Mouse (Mus musculus) stomach, embryonic 15.5 days (tissue): ENCODE data around the gene A630001G21Rik. TPM values are rescaled to one million over a fixed set of nuclear protein-coding genes. Genes with fewer than 3 reads are reported as not detected.
"Not testable (repeated sequence)": the region's sequence is repeated elsewhere in the genome, so short reads cannot be mapped to it uniquely, and the experiment has no call there.

Experiments
- ATAC-seq: fragments of 200-750 bp; cut with Nextera tagmentation; 2 replicates; pipeline ENCODE4 v1.8.0; 2017; ENCODE audit warnings: low read depth, moderate number of reproducible peaks, moderate TSS enrichment; ENCODE audit not compliant: insufficient read depth, low FRiP score
- H3K27ac ChIP-seq: fragments of 300-500 bp; sonication (generic); 2 replicates; pipeline ENCODE4 v1.5.1; 2015; ENCODE audit warnings: mild to moderate bottlenecking, inconsistent platforms
- H3K27me3 ChIP-seq: fragments of 300-500 bp; sonication (generic); replicated peaks from 2 replicates; pipeline ENCODE4 v1.6.1; 2015; ENCODE audit warnings: inconsistent platforms
- H3K36me3 ChIP-seq: fragments of 300-500 bp; sonication (generic); 2 replicates; pipeline ENCODE4 v1.6.1; 2015; ENCODE audit warnings: inconsistent platforms
- H3K4me1 ChIP-seq: fragments of 300-500 bp; sonication (generic); 2 replicates; pipeline ENCODE4 v1.6.1; 2015; ENCODE audit warnings: inconsistent platforms
- H3K4me2 ChIP-seq: fragments of 300-500 bp; sonication (generic); 2 replicates; pipeline ENCODE4 v1.6.1; 2015; ENCODE audit warnings: mild to moderate bottlenecking, inconsistent platforms
- H3K4me3 ChIP-seq: fragments of 300-500 bp; sonication (generic); replicated peaks from 2 replicates; pipeline ENCODE4 v1.5.1; 2015; ENCODE audit warnings: inconsistent platforms
- H3K9ac ChIP-seq: fragments of 300-500 bp; sonication (generic); 2 replicates; pipeline ENCODE4 v1.6.1; 2015; ENCODE audit warnings: inconsistent platforms
- H3K9me3 ChIP-seq: fragments of 300-500 bp; sonication (generic); 2 replicates; pipeline ENCODE4 v1.6.1; 2016; ENCODE audit warnings: inconsistent platforms
- WGBS: fragments of 180-500 bp; shearing (Covaris S2); methylation state at CpG from one replicate; pipeline ENCODE4 v1.1.7; 2015; 5-methylcytosine and 5-hydroxymethylcytosine counted together
- polyA plus RNA-seq: library from polyadenylated mRNA; unstranded; fragments of >200 nt; fragmentation: Nextera tagmentation; extraction: Ambion mirVana; gene quantifications from 2 replicates; pipeline ENCODE4 v1.2.1, GENCODE M21; 2015

The A630001G21Rik gene
- polyA plus RNA-seq: 1.4 and 1.7 TPM in 2 replicates

GRCm38 (mm10) chr1:85778436-85778835 is at the start of gene A630001G21Rik:
TSS of gene A630001G21Rik (minus strand) at chr1:85778643.
- Histone ChIP-seq H3K36me3 (no peaks in the 10 kb centered on the region), H3K27ac (no peak within 1 kb of the TSS), H3K4me1 (0 out of 2 replicates have a peak, but pooled peaks cover 4% of the 10 kb centered on the region), H3K9me3 (no peaks in the 10 kb centered on the region), H3K4me3 (no peak within 1 kb of the TSS), H3K4me2 (no peak within 1 kb of the TSS), H3K27me3 (no peaks in the 10 kb centered on the region), H3K9ac (no peak within 1 kb of the TSS)
- 81% methylated on average over 4 of the region's 4 CpGs for WGBS
- ATAC-seq: no peak

GRCm38 (mm10) chr1:85827166-85827565 is 48.7 kb upstream of the A630001G21Rik start:
- Histone ChIP-seq H3K4me3 (no peak overlapping the region), H3K9me3 (no peaks in the 10 kb centered on the region), H3K27ac (no peak overlapping the region), H3K4me2 (no peak overlapping the region), H3K9ac (no peak overlapping the region), H3K27me3 (no peaks in the 10 kb centered on the region), H3K36me3 (peaks cover 10% of the 10 kb centered on the region; the same call in 1 of the 2 replicates), H3K4me1 (no peaks in the 10 kb centered on the region)
- ATAC-seq: no peak
- 60% methylated on average over 5 of the region's 5 CpGs for WGBS

DNA sequence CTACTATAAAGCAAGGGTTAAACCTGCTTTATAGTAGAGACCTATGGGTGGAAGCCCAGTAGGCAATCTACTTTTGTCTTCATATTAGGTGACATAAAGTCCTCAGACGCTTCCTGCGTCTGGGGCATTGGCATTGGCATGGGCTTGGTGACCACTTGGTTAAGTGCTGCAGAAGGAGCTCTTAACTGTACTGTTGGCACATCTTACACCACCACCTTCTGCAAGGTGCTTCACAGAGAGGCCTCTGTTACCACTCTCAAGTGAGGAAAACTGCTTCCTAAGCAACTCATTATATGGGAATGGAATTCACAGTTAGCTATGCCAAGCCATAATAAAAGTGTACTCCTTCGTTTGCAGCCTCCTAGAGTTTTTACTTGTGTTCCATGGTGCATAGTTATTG is 46.5 kb upstream of the A630001G21Rik start:
- no peak for ATAC-seq
- H3K36me3 ChIP-seq: peaks cover 19% of the 10 kb centered on the region; the same call in 1 of the 2 replicates
- no peak overlapping the region for H3K9ac ChIP-seq
- H3K27me3 ChIP-seq: no peaks in the 10 kb centered on the region
- H3K4me1 ChIP-seq: no peaks in the 10 kb centered on the region
- H3K9me3 ChIP-seq: no peaks in the 10 kb centered on the region
- H3K27ac ChIP-seq: no peak overlapping the region
- H3K4me3 ChIP-seq: no peak overlapping the region
- H3K4me2 ChIP-seq: no peak overlapping the region
- WGBS: 86% methylated on average over 3 of the region's 3 CpGs

DNA sequence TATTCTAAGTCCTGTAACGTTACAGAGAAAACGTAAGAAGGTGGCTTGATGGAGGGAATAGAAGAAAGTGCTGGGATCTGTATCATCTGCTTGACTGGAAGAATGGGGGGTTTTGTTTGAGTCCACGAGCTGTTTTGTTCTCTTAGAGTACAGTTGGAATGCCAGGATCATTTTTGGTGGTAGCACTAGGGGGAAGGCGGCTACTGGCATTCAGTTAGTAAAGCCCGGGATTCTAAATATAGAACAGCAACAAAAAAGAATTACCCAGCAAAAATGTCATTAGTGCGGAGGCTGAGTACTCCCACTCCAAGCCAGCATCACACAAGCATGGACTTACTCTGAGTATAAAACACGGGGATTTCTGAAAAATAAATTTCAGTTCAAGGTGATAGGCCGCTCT is 43.8 kb upstream of the A630001G21Rik start:
- H3K4me1 ChIP-seq: no peaks in the 10 kb centered on the region
- H3K36me3 ChIP-seq: peaks cover 29% of the 10 kb centered on the region
- ATAC-seq: no peak
- no peak overlapping the region for H3K27ac ChIP-seq
- no peaks in the 10 kb centered on the region for H3K9me3 ChIP-seq
- WGBS: 80% methylated on average over 8 of the region's 8 CpGs
- no peak overlapping the region for H3K9ac ChIP-seq
- no peak overlapping the region for H3K4me3 ChIP-seq
- no peaks in the 10 kb centered on the region for H3K27me3 ChIP-seq
- H3K4me2 ChIP-seq: no peak overlapping the region

GRCm38 (mm10) chr1:85819695-85820094 is 41.3 kb upstream of the A630001G21Rik start:
- no peak overlapping the region for H3K9ac ChIP-seq
- H3K9me3 ChIP-seq: no peaks in the 10 kb centered on the region
- peaks cover 28% of the 10 kb centered on the region for H3K36me3 ChIP-seq
- H3K4me1 ChIP-seq: no peaks in the 10 kb centered on the region
- H3K27me3 ChIP-seq: no peaks in the 10 kb centered on the region
- ATAC-seq: no peak
- 91% methylated on average over 1 of the region's 1 CpGs for WGBS
- H3K4me2 ChIP-seq: no peak overlapping the region
- H3K4me3 ChIP-seq: no peak overlapping the region
- no peak overlapping the region for H3K27ac ChIP-seq

- H3K9ac ChIP-seq: no peak overlapping the region
- no peaks in the 10 kb centered on the region for H3K9me3 ChIP-seq
- H3K27me3 ChIP-seq: no peaks in the 10 kb centered on the region
- no peak overlapping the region for H3K4me2 ChIP-seq
- H3K27ac ChIP-seq: no peak overlapping the region
- peaks cover 26% of the 10 kb centered on the region for H3K36me3 ChIP-seq
- WGBS: 62% methylated on average over 6 of the region's 6 CpGs
- H3K4me1 ChIP-seq: peaks cover 8% of the 10 kb centered on the region; the same call in 1 of the 2 replicates
- no peak for ATAC-seq
- no peak overlapping the region for H3K4me3 ChIP-seq
Measured at GRCm38 (mm10) chr1:85818121-85818520, 39.7 kb upstream of the A630001G21Rik start.

DNA sequence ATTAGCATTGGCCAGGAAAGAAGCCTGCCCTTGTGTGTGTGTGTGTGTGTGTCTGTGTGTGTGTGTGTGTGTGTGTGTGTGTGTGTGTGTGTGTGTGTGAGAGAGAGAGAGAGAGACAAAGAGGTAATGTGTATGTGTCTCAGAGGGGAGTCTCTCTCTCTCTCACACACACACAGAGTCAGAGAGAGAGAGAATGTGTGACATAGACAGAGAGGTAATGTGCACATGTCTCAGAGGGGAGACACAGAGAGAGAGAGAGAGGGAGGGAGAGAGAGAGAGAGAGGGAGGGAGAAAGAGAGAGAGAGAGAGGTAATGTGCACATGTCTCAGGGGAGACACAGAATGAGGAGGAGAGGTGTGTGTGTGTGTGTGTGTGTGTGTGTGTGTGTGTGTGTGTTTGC is 35.8 kb upstream of the A630001G21Rik start:
- not testable (repeated sequence) for H3K4me3 ChIP-seq, H3K9me3 ChIP-seq, H3K27me3 ChIP-seq, H3K36me3 ChIP-seq, ATAC-seq, H3K9ac ChIP-seq, H3K4me2 ChIP-seq, H3K27ac ChIP-seq
- peaks cover 22% of the 10 kb centered on the region; the same call in 1 of the 2 replicates for H3K4me1 ChIP-seq

DNA sequence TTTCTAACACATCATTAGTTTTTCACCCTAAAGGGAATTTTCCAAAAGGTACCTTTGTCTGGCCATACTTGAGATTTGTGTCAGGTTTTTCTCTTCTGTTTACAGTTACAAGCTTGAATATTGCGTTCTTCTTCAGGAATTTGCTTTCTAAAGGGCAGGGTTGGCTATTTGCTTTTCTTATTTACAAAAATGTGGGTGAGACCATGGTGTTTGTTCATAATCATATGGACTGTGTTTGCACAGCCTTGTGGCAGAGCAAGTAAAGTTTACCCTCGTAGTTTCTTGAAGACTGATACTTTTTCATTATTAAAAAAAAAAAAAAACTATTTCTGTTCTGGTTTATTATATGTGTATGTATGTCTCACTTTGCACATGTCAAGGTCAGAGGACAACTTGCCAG is 32.3 kb upstream of the A630001G21Rik start:
- H3K4me2 ChIP-seq: no peak overlapping the region
- peak; percentile 34; the same call in 1 of the 2 replicates for ATAC-seq

GRCm38 (mm10) chr1:85810343-85810742 is 31.9 kb upstream of the A630001G21Rik start:
- H3K27ac ChIP-seq: peak overlapping the region; percentile 65; the same call in 1 of the 2 replicates
- no peak for ATAC-seq

More for the DNA sequence above, 32.3 kb upstream of the A630001G21Rik start:
- no peaks in the 10 kb centered on the region for H3K27me3 ChIP-seq
- H3K9ac ChIP-seq: no peak overlapping the region
- WGBS: 50% methylated on average over 2 of the region's 2 CpGs
- H3K27ac ChIP-seq: peak overlapping the region; percentile 11; the same call in 1 of the 2 replicates
- peaks cover 34% of the 10 kb centered on the region; the same call in 1 of the 2 replicates for H3K4me1 ChIP-seq
- no peaks in the 10 kb centered on the region for H3K9me3 ChIP-seq
- no peaks in the 10 kb centered on the region for H3K36me3 ChIP-seq
- H3K4me3 ChIP-seq: no peak overlapping the region

GRCm38 (mm10) chr1:85809256-85809655 is 30.8 kb upstream of the A630001G21Rik start:
- ATAC-seq: no peak
- no peaks in the 10 kb centered on the region for H3K9me3 ChIP-seq
- no peak overlapping the region for H3K4me2 ChIP-seq
- H3K4me3 ChIP-seq: no peak overlapping the region
- no peaks in the 10 kb centered on the region for H3K36me3 ChIP-seq
- WGBS: 55% methylated on average over 4 of the region's 4 CpGs
- peak overlapping the region; percentile 65 for H3K27ac ChIP-seq
- H3K27me3 ChIP-seq: no peaks in the 10 kb centered on the region
- H3K4me1 ChIP-seq: peaks cover 34% of the 10 kb centered on the region; the same call in 1 of the 2 replicates
- no peak overlapping the region for H3K9ac ChIP-seq

More at GRCm38 (mm10) chr1:85810343-85810742, 31.9 kb upstream of the A630001G21Rik start:
- Histone ChIP-seq H3K9me3 (no peaks in the 10 kb centered on the region), H3K9ac (no peak overlapping the region), H3K4me3 (no peak overlapping the region), H3K4me1 (peaks cover 34% of the 10 kb centered on the region; the same call in 1 of the 2 replicates), H3K36me3 (no peaks in the 10 kb centered on the region), H3K27me3 (no peaks in the 10 kb centered on the region), H3K4me2 (no peak overlapping the region)
- 44% methylated on average over 2 of the region's 2 CpGs for WGBS

DNA sequence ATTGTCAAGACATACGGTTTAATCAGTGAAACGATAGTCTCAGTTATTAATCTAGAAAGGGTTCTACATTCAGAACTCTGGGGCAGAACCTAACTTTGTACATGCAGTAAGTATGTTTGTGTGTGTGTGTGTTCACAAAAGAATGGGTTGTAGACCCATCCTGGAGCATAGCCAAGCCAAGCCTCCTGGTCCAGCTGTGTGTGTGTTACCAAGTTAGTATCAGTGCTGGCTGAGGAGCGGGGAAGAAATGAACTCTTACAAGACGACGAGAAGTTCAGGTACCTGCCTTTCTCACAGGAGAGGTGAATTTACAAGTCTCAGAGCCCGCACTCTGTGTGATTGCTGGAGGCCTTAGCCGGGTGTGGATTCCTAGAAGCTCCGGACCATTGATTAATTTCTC is 26.1 kb upstream of the A630001G21Rik start:
- H3K9me3 ChIP-seq: no peaks in the 10 kb centered on the region
- 86% methylated on average over 8 of the region's 8 CpGs for WGBS

DNA sequence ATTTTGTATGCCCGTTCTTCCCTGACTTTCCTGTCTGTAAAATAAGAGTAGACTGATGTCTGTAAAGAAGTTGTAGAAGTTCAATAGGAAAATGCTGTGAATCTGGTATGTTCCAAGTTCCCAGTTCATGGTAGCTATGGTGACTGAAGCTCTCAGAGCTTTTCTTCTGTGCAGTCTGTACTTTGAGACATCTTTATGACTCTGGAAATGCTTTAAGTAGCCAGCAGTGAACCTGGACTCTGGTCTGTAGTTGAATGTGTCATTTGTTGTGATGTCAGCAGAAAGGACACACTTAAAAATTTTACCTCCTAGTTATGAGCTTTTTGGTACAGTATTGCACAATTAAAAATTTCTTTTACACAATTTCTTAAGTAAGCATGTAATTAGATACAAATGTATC is 24.1 kb upstream of the A630001G21Rik start:
- ATAC-seq: no peak
- Histone ChIP-seq H3K4me3 (no peak overlapping the region), H3K36me3 (no peaks in the 10 kb centered on the region), H3K9ac (no peak overlapping the region), H3K27me3 (no peaks in the 10 kb centered on the region), H3K27ac (no peak overlapping the region), H3K4me2 (no peak overlapping the region), H3K9me3 (no peaks in the 10 kb centered on the region), H3K4me1 (no peaks in the 10 kb centered on the region)
- WGBS: 90% methylated on average over 1 of the region's 1 CpGs

More for the DNA sequence above, 26.1 kb upstream of the A630001G21Rik start:
- Histone ChIP-seq H3K36me3 (no peaks in the 10 kb centered on the region), H3K4me1 (peaks cover 15% of the 10 kb centered on the region; the same call in 1 of the 2 replicates), H3K4me3 (no peak overlapping the region), H3K9ac (no peak overlapping the region), H3K27ac (no peak overlapping the region), H3K4me2 (no peak overlapping the region), H3K27me3 (no peaks in the 10 kb centered on the region)
- no peak for ATAC-seq

- no peak overlapping the region for H3K9ac ChIP-seq
- no peak overlapping the region for H3K4me3 ChIP-seq
- no peak overlapping the region for H3K27ac ChIP-seq
- no peaks in the 10 kb centered on the region for H3K36me3 ChIP-seq
- WGBS: 56% methylated on average over 1 of the region's 1 CpGs
- peaks cover 5% of the 10 kb centered on the region; the same call in 1 of the 2 replicates for H3K4me1 ChIP-seq
- H3K4me2 ChIP-seq: no peak overlapping the region
- H3K9me3 ChIP-seq: no peaks in the 10 kb centered on the region
- ATAC-seq: no peak
- no peaks in the 10 kb centered on the region for H3K27me3 ChIP-seq
Measured at GRCm38 (mm10) chr1:85799776-85800175, 21.3 kb upstream of the A630001G21Rik start.
